Mouse (Mus musculus) olfactory bulb, adult 2 months (tissue): ENCODE data around the gene Psmg3.

Source experiments
- CTCF ChIP-seq: fragments of 200-500 bp; IDR thresholded peaks from 2 replicates; pipeline ENCODE4 v1.5.1; 2012; ENCODE audit warnings: low read depth, mild to moderate bottlenecking, low read length, moderate library complexity; ENCODE audit not compliant: insufficient read depth
- POLR2A ChIP-seq: fragments of 200-500 bp; IDR thresholded peaks from 2 replicates; pipeline ENCODE4 v1.6.1; 2012; ENCODE audit warnings: mild to moderate bottlenecking, low read depth, low read length, moderate library complexity; ENCODE audit not compliant: insufficient read depth

DNA sequence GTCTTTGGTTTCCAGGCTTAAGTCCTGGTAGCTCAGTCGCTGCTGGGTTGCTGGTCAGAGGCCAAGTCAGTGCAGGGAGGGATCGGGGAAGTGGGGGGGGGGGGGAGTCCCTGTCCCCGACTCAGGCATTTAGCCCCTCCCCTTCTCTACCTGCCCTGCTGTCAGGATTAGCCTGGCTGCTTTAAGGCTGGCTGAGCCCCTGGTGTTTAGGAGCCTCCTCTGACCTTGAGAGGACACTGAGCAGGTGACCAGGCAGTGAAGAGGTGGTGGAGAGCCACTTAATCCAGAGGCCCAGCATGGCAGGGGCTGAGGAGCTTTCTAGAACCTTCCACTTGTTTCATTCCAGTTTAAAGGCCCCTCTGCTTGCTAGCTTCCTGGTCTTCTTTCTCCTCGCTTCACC, 44.2 kb upstream of the Psmg3 start:
- TF ChIP-seq CTCF (no peak), POLR2A (no peak)
